Mouse (Mus musculus): ENCODE data around the gene Ablim1.

DNA sequence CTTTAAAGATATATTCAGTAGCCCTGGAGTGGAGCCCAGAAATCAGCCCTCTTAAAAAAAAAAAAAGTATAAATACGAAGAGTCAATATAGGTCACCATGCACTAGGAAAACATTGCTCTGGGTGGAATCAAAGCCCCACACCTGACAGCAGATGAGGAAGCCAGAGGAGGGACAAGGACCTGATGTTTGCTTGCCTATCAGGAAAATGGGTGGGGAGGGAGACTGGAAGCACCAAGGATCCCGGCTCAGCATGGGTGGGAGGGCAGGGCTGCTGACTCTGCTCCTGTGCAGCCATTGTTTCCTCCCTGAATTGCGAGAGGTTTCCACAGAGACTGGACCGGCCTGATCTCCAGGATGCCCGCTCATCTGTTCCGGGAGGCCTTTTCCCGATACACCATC is 223.4 kb downstream of the Ablim1 start:
- TF ChIP-seq CTCF (IDR thresholded peaks at IDR 0.05; ENCODE audit: borderline replicate concordance, control insufficient read depth, extremely low read depth, insufficient read depth, low read length, poor library complexity) = no peak
- no peak for TF ChIP-seq POLR2A (IDR thresholded peaks at IDR 0.05; ENCODE audit: control insufficient read depth, extremely low read depth, insufficient read depth, low read length, poor library complexity)

All from thymus, adult 2 months (tissue).